Mouse (Mus musculus) testis, adult 2 months (tissue): ENCODE data around the gene Magi1.

Experiments
- CTCF ChIP-seq: fragments of 200-500 bp; IDR thresholded peaks from 2 replicates; pipeline ENCODE4 v1.5.1; 2012; ENCODE audit warnings: low read depth, mild to moderate bottlenecking, inconsistent platforms, low read length, moderate library complexity; ENCODE audit not compliant: control insufficient read depth, insufficient read depth, insufficient replicate concordance
- POLR2A ChIP-seq: fragments of 200-500 bp; IDR thresholded peaks from 2 replicates; pipeline ENCODE4 v1.6.1; 2012; ENCODE audit warnings: low read depth, mild to moderate bottlenecking, inconsistent platforms, low read length, moderate library complexity; ENCODE audit not compliant: control insufficient read depth

GRCm38 (mm10) chr6:94111833-94112232 is 171.9 kb downstream of the Magi1 start:
- no peak for TF ChIP-seq POLR2A
- no peak for TF ChIP-seq CTCF
